Mouse (Mus musculus) MEL (cell line): ENCODE data around the gene Mad2l2. TPM values are rescaled to one million over a fixed set of nuclear protein-coding genes. Genes with fewer than 3 reads are reported as not detected.
"Not testable (repeated sequence)": the region's sequence is repeated elsewhere in the genome, so short reads cannot be mapped to it uniquely, and the experiment has no call there.

ENCODE experiments used
- DNase-seq: peaks from one replicate; pipeline ENCODE4 v3.0.0; 2011; ENCODE audit warnings: low read depth, low spot score
- H3K27ac ChIP-seq: 2 replicates; pipeline ENCODE4 v1.5.1; 2012; ENCODE audit warnings: low read depth, mild to moderate bottlenecking, control low read depth, low read length, moderate library complexity; ENCODE audit not compliant: control insufficient read depth
- H3K27me3 ChIP-seq, 2 experiments: fragments of 150-350 bp in 1 of 2; sonication (generic) in 1 of 2; 2 replicates each; pipeline ENCODE4 v1.6.1; 2012; ENCODE audit warnings: low read length in 2 of 2, mild to moderate bottlenecking in 2 of 2, improper control_type of control experiment in 1 of 2, moderate library complexity in 1 of 2; ENCODE audit not compliant: insufficient read depth in 2 of 2, control insufficient read depth in 1 of 2
- H3K36me3 ChIP-seq, 2 experiments: 2 replicates each; pipeline ENCODE4 v1.6.1; 2012 to 2014; ENCODE audit warnings: low read length in 2 of 2, improper control_type of control experiment in 1 of 2, inconsistent platforms in 1 of 2, mild to moderate bottlenecking in 1 of 2; ENCODE audit not compliant: insufficient read depth in 2 of 2, control insufficient read depth in 1 of 2
- H3K4me1 ChIP-seq, 2 experiments: fragments of 150-350 bp in 1 of 2; sonication (generic) in 1 of 2; 2 replicates each; pipeline ENCODE4 v1.6.1; 2012; ENCODE audit warnings: low read length in 2 of 2, improper control_type of control experiment in 1 of 2, mild to moderate bottlenecking in 1 of 2; ENCODE audit not compliant: insufficient read depth in 2 of 2, control insufficient read depth in 1 of 2
- H3K4me3 ChIP-seq, 2 experiments: fragments of 150-350 bp in 1 of 2; sonication (generic) in 1 of 2; 2 replicates each; pipeline ENCODE4 v1.5.1; 2012; ENCODE audit warnings: low read depth in 2 of 2, low read length in 2 of 2, mild to moderate bottlenecking in 2 of 2, moderate library complexity in 2 of 2, control low read depth in 1 of 2, improper control_type of control experiment in 1 of 2; ENCODE audit not compliant: control insufficient read depth in 1 of 2, insufficient read depth in 1 of 2
- H3K79me2 ChIP-seq: 2 replicates; pipeline ENCODE4 v1.6.1; 2012; ENCODE audit warnings: mild to moderate bottlenecking, low read length, moderate library complexity; ENCODE audit not compliant: control insufficient read depth, poor library complexity, insufficient read depth
- H3K9ac ChIP-seq: 2 replicates; pipeline ENCODE4 v1.6.1; 2012; ENCODE audit warnings: low read depth, mild to moderate bottlenecking, control low read depth, low read length, moderate library complexity; ENCODE audit not compliant: control insufficient read depth, poor library complexity, severe bottlenecking
- H3K9me3 ChIP-seq: fragments of 150-350 bp; sonication (generic); replicated peaks from 2 replicates; pipeline ENCODE4 v1.6.1; 2012; ENCODE audit warnings: mild to moderate bottlenecking, low read length, improper control_type of control experiment, moderate library complexity; ENCODE audit not compliant: insufficient read depth
- CHD2 ChIP-seq: IDR thresholded peaks from 2 replicates; pipeline ENCODE4 v1.6.1; 2011; ENCODE audit warnings: low read length, improper control_type of control experiment
- E2F4 ChIP-seq: IDR thresholded peaks from 2 replicates; pipeline ENCODE4 v1.6.1; 2011; ENCODE audit warnings: low read depth, low read length, improper control_type of control experiment, borderline replicate concordance
- ELF1 ChIP-seq: IDR thresholded peaks from 2 replicates; pipeline ENCODE4 v1.6.1; 2014; ENCODE audit warnings: low read depth, mild to moderate bottlenecking, inconsistent platforms, low read length, improper control_type of control experiment, moderate library complexity
- EP300 ChIP-seq, 2 experiments: IDR thresholded peaks; 2 replicates each; pipeline ENCODE4 v1.6.1; 2011; ENCODE audit warnings: improper control_type of control experiment in 2 of 2, low read length in 2 of 2, low read depth in 1 of 2, mild to moderate bottlenecking in 1 of 2
- GABPA ChIP-seq: IDR thresholded peaks from 2 replicates; pipeline ENCODE4 v1.6.1; 2012; ENCODE audit warnings: low read depth, mild to moderate bottlenecking, inconsistent platforms, low read length, improper control_type of control experiment, moderate library complexity
- GATA1 ChIP-seq: IDR thresholded peaks from 2 replicates; pipeline ENCODE4 v1.6.1; 2011; ENCODE audit warnings: low read depth, low read length, improper control_type of control experiment
- HCFC1 ChIP-seq: IDR thresholded peaks from 2 replicates; pipeline ENCODE4 v1.6.1; 2012; ENCODE audit warnings: low read depth, mild to moderate bottlenecking, inconsistent platforms, low read length, improper control_type of control experiment, moderate library complexity
- KAT2A ChIP-seq: conservative IDR thresholded peaks from 2 replicates; pipeline ENCODE4 v1.6.1; 2012; ENCODE audit warnings: low read depth, low read length, improper control_type of control experiment, inconsistent platforms
- MAFK ChIP-seq: IDR thresholded peaks from 2 replicates; pipeline ENCODE4 v1.6.1; 2011; ENCODE audit warnings: low read depth, mild to moderate bottlenecking, low read length, improper control_type of control experiment, borderline replicate concordance
- MEF2A ChIP-seq: IDR thresholded peaks from 2 replicates; pipeline ENCODE4 v1.6.1; 2014; ENCODE audit warnings: low read depth, mild to moderate bottlenecking, inconsistent platforms, low read length, improper control_type of control experiment; ENCODE audit not compliant: poor library complexity, insufficient replicate concordance, severe bottlenecking; ENCODE audit errors: extremely low read depth
- MYB ChIP-seq: IDR thresholded peaks from 2 replicates; pipeline ENCODE4 v1.6.1; 2011; ENCODE audit warnings: mild to moderate bottlenecking, low read depth, low read length, improper control_type of control experiment
- NRF1 ChIP-seq: IDR thresholded peaks from 2 replicates; pipeline ENCODE4 v1.6.1; 2014; ENCODE audit warnings: low read depth, mild to moderate bottlenecking, inconsistent platforms, low read length, improper control_type of control experiment, moderate library complexity; ENCODE audit not compliant: poor library complexity, insufficient read depth, severe bottlenecking
- POLR2A ChIP-seq, 2 experiments: IDR thresholded peaks; 2 replicates each; pipeline ENCODE4 v1.6.1; 2011 to 2012; ENCODE audit warnings: low read length in 2 of 2, mild to moderate bottlenecking in 2 of 2, control low read depth in 1 of 2, improper control_type of control experiment in 1 of 2, low read depth in 1 of 2, moderate library complexity in 1 of 2; ENCODE audit not compliant: control insufficient read depth in 1 of 2, insufficient read depth in 1 of 2, poor library complexity in 1 of 2
- POLR2AphosphoS2 ChIP-seq: IDR thresholded peaks from 2 replicates; pipeline ENCODE4 v1.6.1; 2011; ENCODE audit warnings: low read length, improper control_type of control experiment
- RAD21 ChIP-seq: IDR thresholded peaks from 2 replicates; pipeline ENCODE4 v1.6.1; 2011; ENCODE audit warnings: mild to moderate bottlenecking, low read depth, low read length, improper control_type of control experiment
- RCOR1 ChIP-seq: IDR thresholded peaks from 2 replicates; pipeline ENCODE4 v1.6.1; 2012; ENCODE audit warnings: low read depth, mild to moderate bottlenecking, inconsistent platforms, low read length, improper control_type of control experiment
- TBP ChIP-seq: IDR thresholded peaks from 2 replicates; pipeline ENCODE4 v1.8.0; 2011; ENCODE audit warnings: low read depth, low read length, improper control_type of control experiment
- UBTF ChIP-seq: IDR thresholded peaks from 2 replicates; pipeline ENCODE4 v1.6.1; 2012; ENCODE audit warnings: low read depth, mild to moderate bottlenecking, inconsistent platforms, low read length, improper control_type of control experiment, moderate library complexity, borderline replicate concordance; ENCODE audit not compliant: insufficient read depth
- ZMIZ1 ChIP-seq: IDR thresholded peaks from 2 replicates; pipeline ENCODE4 v1.6.1; 2012; ENCODE audit warnings: low read depth, mild to moderate bottlenecking, inconsistent platforms, low read length, improper control_type of control experiment, moderate library complexity
- ZNF384 ChIP-seq: IDR thresholded peaks from 2 replicates; pipeline ENCODE4 v1.6.1; 2012; ENCODE audit warnings: low read depth, mild to moderate bottlenecking, inconsistent platforms, low read length, improper control_type of control experiment
- polyA plus RNA-seq, 2 experiments: library from polyadenylated mRNA; stranded (reverse) in 1 of 2; unstranded in 1 of 2; fragments of >175 nt in 1 of 2; fragments of >200 nt in 1 of 2; gene quantifications; 2 replicates each; pipeline versions ENCODE4 v1.2.1 to v1.2.4; 2012; ENCODE audit warnings: low replicate concordance in 2 of 2, low read depth in 1 of 2; ENCODE audit not compliant: insufficient read length in 2 of 2, insufficient read depth in 1 of 2, missing spikeins in 1 of 2
- total RNA-seq: library from RNA; depleted of rRNA; stranded (reverse); fragments of 300-350 nt; gene quantifications from 2 replicates; pipeline ENCODE4 v1.2.3, GENCODE M21; 2012

Gene Mad2l2
- total and polyA plus RNA-seq, 3 experiments, result 28.6 to 44.8 TPM; not detected in 1

GRCm38 (mm10) chr4:148174495-148174862 lies 44.3 kb downstream of the Mad2l2 start:
- H3K79me2 ChIP-seq, result no peaks in the 10 kb centered on the region

GRCm38 (mm10) chr4:148176603-148177002 lies 46.4 kb downstream of the Mad2l2 start:
- not testable (repeated sequence) for H3K27me3 ChIP-seq, H3K4me3 ChIP-seq, H3K79me2 ChIP-seq, H3K9me3 ChIP-seq, H3K4me1 ChIP-seq, H3K36me3 ChIP-seq, H3K27ac ChIP-seq, H3K9ac ChIP-seq
- TF ChIP-seq TBP (0 out of 2 replicates have a peak, but pooled peaks have one; percentile 27), EP300 (IDR thresholded peaks at IDR 0.05; ENCODE audit: low read depth in 1 of 2, low read length in 2 of 2) (peak in 1 of 2 experiments; percentile 30; a peak in 1 of 4 replicates), GATA1 (peak; percentile 58), ZNF384 (peak; percentile 82)
- peak; percentile 58 for DNase-seq

More at GRCm38 (mm10) chr4:148174495-148174862, 44.3 kb downstream of the Mad2l2 start:
- no peak overlapping the region for H3K9ac ChIP-seq
- no peak overlapping the region for H3K4me3 ChIP-seq
- no peaks in the 10 kb centered on the region for H3K9me3 ChIP-seq
- no peak for DNase-seq
- H3K27ac ChIP-seq, result no peak overlapping the region
- no peaks in the 10 kb centered on the region for H3K27me3 ChIP-seq
- TF ChIP-seq POLR2A (IDR thresholded peaks at IDR 0.05; ENCODE audit: control insufficient read depth in 1 of 2, insufficient read depth in 1 of 2, low read depth in 1 of 2, low read length in 2 of 2, poor library complexity in 1 of 2), result no peak
- no peak for TF ChIP-seq CHD2
- no peak for TF ChIP-seq MEF2A
- no peak for TF ChIP-seq KAT2A
- TF ChIP-seq UBTF, result no peak
- no peak for TF ChIP-seq HCFC1
- no peak for TF ChIP-seq MYB
- no peak for TF ChIP-seq NRF1
- TF ChIP-seq E2F4, result no peak
- no peak for TF ChIP-seq POLR2AphosphoS2
- TF ChIP-seq GABPA, result no peak
- TF ChIP-seq RCOR1, result no peak
- TF ChIP-seq ZMIZ1, result no peak
- TF ChIP-seq ELF1, result no peak
- TF ChIP-seq ZNF384, result no peak
- TF ChIP-seq MAFK, result no peak
- TF ChIP-seq RAD21, result no peak
- no peaks in the 10 kb centered on the region for H3K36me3 ChIP-seq
- peaks cover 0 to 2% of the 10 kb centered on the region in 2 experiments; a peak in 2 of 4 replicates for H3K4me1 ChIP-seq
